Mouse (Mus musculus) liver, embryonic 16.5 days (tissue): ENCODE results near the gene Fosb. TPM values are rescaled to one million over a fixed set of nuclear protein-coding genes. Genes with fewer than 3 reads are reported as not detected.

Experiments used
- ATAC-seq: fragments of 200-750 bp; cut with Nextera tagmentation; 2 replicates; pipeline ENCODE4 v1.8.0; 2017; ENCODE audit warnings: low read depth, mild to moderate bottlenecking, moderate number of reproducible peaks, moderate library complexity
- H3K27ac ChIP-seq: fragments of 300-500 bp; sonication (generic); 2 replicates; pipeline ENCODE4 v1.5.1; 2014; ENCODE audit warnings: mild to moderate bottlenecking, low read length
- H3K27me3 ChIP-seq: fragments of 300-500 bp; sonication (generic); 2 replicates; pipeline ENCODE4 v1.6.1; 2014; ENCODE audit warnings: low read depth, low read length, mixed read lengths; ENCODE audit not compliant: control insufficient read depth, insufficient read depth
- H3K36me3 ChIP-seq: fragments of 300-500 bp; sonication (generic); 2 replicates; pipeline ENCODE4 v1.6.1; 2014; ENCODE audit warnings: mild to moderate bottlenecking; ENCODE audit not compliant: control insufficient read depth, insufficient read depth
- H3K4me1 ChIP-seq: fragments of 300-500 bp; sonication (generic); 2 replicates; pipeline ENCODE4 v1.6.1; 2014; ENCODE audit warnings: low read depth, low read length, mixed read lengths; ENCODE audit not compliant: control insufficient read depth
- H3K4me2 ChIP-seq: fragments of 300-500 bp; sonication (generic); 2 replicates; pipeline ENCODE4 v1.6.1; 2014; ENCODE audit warnings: low read depth, low read length, mixed read lengths
- H3K4me3 ChIP-seq: fragments of 300-500 bp; sonication (generic); 2 replicates; pipeline ENCODE4 v1.5.1; 2014; ENCODE audit warnings: low read depth, mild to moderate bottlenecking, low read length
- H3K9ac ChIP-seq: fragments of 300-500 bp; sonication (generic); 2 replicates; pipeline ENCODE4 v1.6.1; 2014; ENCODE audit warnings: low read depth, low read length
- H3K9me3 ChIP-seq: fragments of 300-500 bp; sonication (generic); replicated peaks from 2 replicates; pipeline ENCODE4 v1.6.1; 2016; ENCODE audit warnings: low read length; ENCODE audit not compliant: control insufficient read depth
- WGBS: fragments of 180-500 bp; shearing (Covaris S2); extraction: QIAGEN DNeasy Blood & Tissue Kit; methylation state at CpG from one replicate; pipeline ENCODE4 v1.1.7; 2014; ENCODE audit not compliant: insufficient replicate concordance; 5-methylcytosine and 5-hydroxymethylcytosine counted together
- polyA plus RNA-seq: library from polyadenylated mRNA; unstranded; fragments of >200 nt; fragmentation: Nextera tagmentation; extraction: Ambion mirVana; gene quantifications from 2 replicates; pipeline ENCODE4 v1.2.1, GENCODE M21; 2015

Fosb gene
- polyA plus RNA-seq, 1 experiment from 2014 or later, result not detected

GRCm38 (mm10) chr7:19325262-19326199 lies 15.7 kb upstream of the Fosb start:
- no peaks in the 10 kb centered on the region for H3K36me3 ChIP-seq
- peak overlapping the region; percentile 65; the same call in 1 of the 2 replicates for H3K4me2 ChIP-seq
- no peak overlapping the region for H3K27ac ChIP-seq
- no peak; the same call in 1 of the 2 replicates for ATAC-seq
- H3K4me3 ChIP-seq, result no peak overlapping the region
- H3K27me3 ChIP-seq, result peaks cover 34% of the 10 kb centered on the region
- H3K9ac ChIP-seq, result no peak overlapping the region
- WGBS, result 48% methylated on average over 21 of the region's 21 CpGs
- 0 out of 2 replicates have a peak, but pooled peaks cover 3% of the 10 kb centered on the region for H3K9me3 ChIP-seq
- H3K4me1 ChIP-seq, result peaks cover 25% of the 10 kb centered on the region

- Histone ChIP-seq H3K4me2 (no peak overlapping the region), H3K27ac (no peak overlapping the region), H3K4me1 (peaks cover 37% of the 10 kb centered on the region), H3K4me3 (no peak overlapping the region), H3K9ac (no peak overlapping the region), H3K27me3 (peaks cover 43% of the 10 kb centered on the region), H3K9me3 (0 out of 2 replicates have a peak, but pooled peaks cover 3% of the 10 kb centered on the region), H3K36me3 (no peaks in the 10 kb centered on the region)
- ATAC-seq, result no peak
- 72% methylated on average over 11 of the region's 11 CpGs for WGBS
Measured at GRCm38 (mm10) chr7:19324221-19324620, 14.4 kb upstream of the Fosb start.

DNA sequence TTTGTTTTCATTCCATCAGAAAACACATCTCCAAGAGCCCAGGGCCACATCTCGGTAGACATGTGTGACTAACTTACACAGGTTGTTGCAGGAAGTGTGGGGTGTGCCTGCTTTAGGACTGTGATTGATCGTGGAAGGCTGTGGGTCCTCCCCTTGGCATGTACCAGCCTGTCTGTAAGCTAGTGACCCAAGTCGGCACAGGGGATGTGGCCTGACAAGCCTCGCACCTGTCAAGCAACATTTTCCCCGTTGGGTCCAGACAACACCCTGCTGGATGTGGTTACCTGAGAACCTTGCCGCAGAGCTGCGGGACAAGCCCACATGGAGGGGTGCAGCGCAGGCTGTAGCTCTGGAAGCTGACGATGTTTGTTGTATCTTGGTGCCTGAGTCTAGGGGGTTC lies 12.6 kb upstream of the Fosb start:
- Histone ChIP-seq H3K9me3 (no peaks in the 10 kb centered on the region), H3K4me3 (no peak overlapping the region), H3K36me3 (no peaks in the 10 kb centered on the region), H3K27me3 (peaks cover 43% of the 10 kb centered on the region), H3K27ac (no peak overlapping the region), H3K9ac (no peak overlapping the region), H3K4me2 (no peak overlapping the region), H3K4me1 (peaks cover 33% of the 10 kb centered on the region)
- 39% methylated on average over 9 of the region's 9 CpGs for WGBS
- no peak for ATAC-seq

GRCm38 (mm10) chr7:19321464-19321863 lies 11.6 kb upstream of the Fosb start:
- Histone ChIP-seq H3K4me1 (peaks cover 23% of the 10 kb centered on the region), H3K36me3 (no peaks in the 10 kb centered on the region), H3K27me3 (peaks cover 43% of the 10 kb centered on the region), H3K4me3 (no peak overlapping the region), H3K9ac (no peak overlapping the region), H3K4me2 (no peak overlapping the region), H3K9me3 (no peaks in the 10 kb centered on the region), H3K27ac (no peak overlapping the region)
- peak; percentile 41 for ATAC-seq
- WGBS, result 36% methylated on average over 5 of the region's 5 CpGs

GRCm38 (mm10) chr7:19320637-19321036 lies 10.8 kb upstream of the Fosb start:
- 34% methylated on average over 7 of the region's 7 CpGs for WGBS
- peaks cover 42% of the 10 kb centered on the region for H3K27me3 ChIP-seq

GRCm38 (mm10) chr7:19319906-19320305 lies 10.1 kb upstream of the Fosb start:
- peak overlapping the region; percentile 68 for H3K4me2 ChIP-seq
- peak overlapping the region; percentile 5; the same call in 1 of the 2 replicates for H3K9ac ChIP-seq
- under 1% methylated on average over 41 of the region's 41 CpGs for WGBS
- no peak overlapping the region for H3K27ac ChIP-seq
- H3K4me3 ChIP-seq, result peak overlapping the region; percentile 40
- peaks cover 13% of the 10 kb centered on the region for H3K4me1 ChIP-seq
- H3K9me3 ChIP-seq, result no peaks in the 10 kb centered on the region
- H3K36me3 ChIP-seq, result no peaks in the 10 kb centered on the region
- H3K27me3 ChIP-seq, result peaks cover 42% of the 10 kb centered on the region
- ATAC-seq, result peak; percentile 88

More at GRCm38 (mm10) chr7:19320637-19321036, 10.8 kb upstream of the Fosb start:
- Histone ChIP-seq H3K4me2 (peak overlapping the region; percentile 68; the same call in 1 of the 2 replicates), H3K9ac (no peak overlapping the region), H3K9me3 (no peaks in the 10 kb centered on the region), H3K4me3 (no peak overlapping the region), H3K36me3 (no peaks in the 10 kb centered on the region), H3K4me1 (peaks cover 14% of the 10 kb centered on the region), H3K27ac (no peak overlapping the region)
- ATAC-seq, result no peak

GRCm38 (mm10) chr7:19319458-19319857 lies 9.6 kb upstream of the Fosb start:
- Histone ChIP-seq H3K27ac (no peak overlapping the region), H3K9ac (peak overlapping the region; percentile 5; the same call in 1 of the 2 replicates), H3K4me3 (peak overlapping the region; percentile 40), H3K9me3 (no peaks in the 10 kb centered on the region), H3K36me3 (no peaks in the 10 kb centered on the region), H3K4me1 (peaks cover 13% of the 10 kb centered on the region), H3K4me2 (peak overlapping the region; percentile 68), H3K27me3 (peaks cover 43% of the 10 kb centered on the region)
- 25% methylated on average over 9 of the region's 9 CpGs for WGBS
- no peak for ATAC-seq

GRCm38 (mm10) chr7:19318676-19319075 lies 8.8 kb upstream of the Fosb start:
- Histone ChIP-seq H3K9ac (no peak overlapping the region), H3K4me2 (no peak overlapping the region), H3K36me3 (no peaks in the 10 kb centered on the region), H3K4me3 (no peak overlapping the region), H3K4me1 (peaks cover 13% of the 10 kb centered on the region), H3K27me3 (peaks cover 45% of the 10 kb centered on the region), H3K27ac (no peak overlapping the region), H3K9me3 (no peaks in the 10 kb centered on the region)
- ATAC-seq, result no peak
- 26% methylated on average over 7 of the region's 7 CpGs for WGBS

DNA sequence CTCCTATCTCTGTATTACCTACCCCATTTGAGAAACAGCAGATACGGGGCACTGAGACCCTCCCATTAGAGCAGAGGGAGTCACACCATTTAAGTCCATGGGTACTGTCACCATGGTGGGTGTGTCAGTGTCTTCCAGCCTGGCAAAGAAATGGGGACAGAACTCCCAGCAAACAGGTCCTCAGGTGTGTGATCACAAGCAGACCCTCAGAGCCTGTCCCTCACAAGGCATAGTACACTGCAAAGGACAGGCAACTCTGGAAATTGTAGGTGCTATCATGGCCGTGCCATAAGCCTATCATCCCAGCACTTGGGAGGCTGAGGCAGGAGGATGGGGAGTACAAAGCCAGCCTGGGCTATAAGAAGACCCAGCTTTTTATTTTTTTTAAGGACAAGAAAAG lies 8.3 kb upstream of the Fosb start:
- Histone ChIP-seq H3K27ac (no peak overlapping the region), H3K27me3 (peaks cover 45% of the 10 kb centered on the region), H3K36me3 (no peaks in the 10 kb centered on the region), H3K4me2 (no peak overlapping the region), H3K9me3 (no peaks in the 10 kb centered on the region), H3K4me3 (no peak overlapping the region), H3K9ac (no peak overlapping the region), H3K4me1 (peaks cover 13% of the 10 kb centered on the region)
- WGBS, result 57% methylated on average over 2 of the region's 2 CpGs
- ATAC-seq, result no peak
